Mouse (Mus musculus) embryonic fibroblast, embryonic 13.5 days (primary cell): Measurements from ENCODE around the gene Fbxl20.

Source experiments
- CTCF ChIP-seq: IDR thresholded peaks from 2 replicates; pipeline ENCODE4 v1.5.1; 2011; ENCODE audit warnings: mild to moderate bottlenecking, control low read depth, low read length, moderate library complexity, borderline replicate concordance; ENCODE audit not compliant: insufficient read depth
- POLR2A ChIP-seq: IDR thresholded peaks from 2 replicates; pipeline ENCODE4 v1.6.1; 2011; ENCODE audit warnings: low read depth, mild to moderate bottlenecking, control low read depth, low read length, moderate library complexity

GRCm38 (mm10) chr11:98187640-98188395 lies 37.6 kb upstream of the Fbxl20 start:
- TF ChIP-seq POLR2A: no peak
- no peak for TF ChIP-seq CTCF
